Comparison of ENCODE assay signal across 24 mouse cellular contexts in the genomic region with DNA sequence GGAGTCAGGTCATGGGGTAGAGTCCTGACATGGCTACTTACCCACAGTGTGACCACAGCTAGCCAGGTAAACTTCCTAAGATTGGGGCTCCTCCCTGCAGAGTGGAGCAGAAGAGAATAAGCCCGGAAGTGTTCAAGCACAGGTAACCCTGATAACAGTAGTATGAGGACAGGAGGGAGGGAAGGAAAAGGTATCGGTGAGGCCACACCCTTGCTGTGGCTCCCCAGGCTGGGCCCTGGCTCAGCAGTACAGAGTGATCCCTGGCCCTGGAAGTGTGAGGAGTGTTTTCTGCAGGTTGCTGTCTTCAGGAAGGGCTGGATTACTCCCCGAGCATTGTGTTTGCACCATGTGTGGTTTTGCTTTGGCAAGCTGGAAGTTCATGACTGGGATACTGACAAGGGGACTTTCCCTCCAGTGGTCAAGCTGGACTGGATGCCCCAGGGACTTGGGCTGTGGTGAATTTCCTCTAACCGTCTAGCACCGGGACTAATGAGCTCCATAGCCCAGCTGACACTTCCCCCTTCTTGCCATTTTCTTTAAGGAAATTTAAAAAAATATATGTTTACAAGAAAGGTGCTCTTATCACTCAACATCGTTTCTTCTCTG.
DNase-seq lines count a peak whose midpoint lies in the region; ATAC-seq and TF ChIP-seq lines count a peak whose summit lies in the region.
"Had no signal": no experiment of that assay in that cellular context is flagged by ENCODE, and none has a peak within 500 bp of the region (broad histone marks: within the 10 kb centered on the region; RNA-seq: fewer than 3 reads in every experiment).

No protein-coding gene starts in this region.

- peaks cover 59% of the 10 kb centered on the region for H3K27me3 ChIP-seq in heart, embryonic 10.5 days (ENCODE audit: insufficient read depth, poor library complexity, severe bottlenecking)
- H3K27me3 ChIP-seq in heart, embryonic 11.5 days (ENCODE audit: control insufficient read depth, insufficient read depth, low read length), result peaks cover 50% of the 10 kb centered on the region
- no peaks in the 10 kb centered on the region for H3K27me3 ChIP-seq in intestine, postnatal 0 days (replicated peaks; ENCODE audit: control insufficient read depth, insufficient read depth, low read length)
- H3K27me3 ChIP-seq: embryonic facial prominence, embryonic 15.5 days; neural tube, embryonic 15.5 days had no signal

- TF ChIP-seq CTCF in intestine, postnatal 0 days (IDR thresholded peaks at IDR 0.05; ENCODE audit: low read depth), result no peak

- no peak overlapping the region for H3K9ac ChIP-seq in heart, embryonic 11.5 days (ENCODE audit: low read depth, low read length)
- 0 out of 2 replicates have a peak overlapping the region, but pooled peaks have one; percentile 0 for H3K9ac ChIP-seq in intestine, postnatal 0 days (ENCODE audit: low read depth, low read length)
- H3K9ac ChIP-seq: embryonic facial prominence, embryonic 15.5 days; neural tube, embryonic 15.5 days had no signal

- no peak overlapping the region for H3K4me2 ChIP-seq in heart, embryonic 11.5 days
- peak overlapping the region; percentile 38; the same call in 1 of the 2 replicates for H3K4me2 ChIP-seq in intestine, postnatal 0 days (replicated peaks; ENCODE audit: low read depth)
- H3K4me2 ChIP-seq: embryonic facial prominence, embryonic 15.5 days; liver, embryonic 11.5 days; midbrain, embryonic 11.5 days; neural tube, embryonic 15.5 days had no signal

- H3K4me3 ChIP-seq in heart, embryonic 10.5 days, result no peak overlapping the region
- H3K4me3 ChIP-seq in heart, embryonic 11.5 days (ENCODE audit: low read depth, low read length), result no peak overlapping the region
- no peak overlapping the region for H3K4me3 ChIP-seq in intestine, postnatal 0 days (ENCODE audit: low read depth, low read length)
- H3K4me3 ChIP-seq: embryonic facial prominence, embryonic 15.5 days; forebrain, embryonic 10.5 days; layer of hippocampus, adult 2 months; neural tube, embryonic 15.5 days had no signal

- H3K27ac ChIP-seq in heart, embryonic 10.5 days, result no peak overlapping the region
- no peak overlapping the region for H3K27ac ChIP-seq in heart, embryonic 11.5 days (ENCODE audit: low read depth, low read length)
- peak overlapping the region; percentile 84 for H3K27ac ChIP-seq in intestine, postnatal 0 days (ENCODE audit: low read depth, low read length)
- H3K27ac ChIP-seq: embryonic facial prominence, embryonic 15.5 days; forebrain, embryonic 10.5 days; kidney, postnatal 0 days; layer of hippocampus, adult 2 months; neural tube, embryonic 15.5 days had no signal

- H3K36me3 ChIP-seq in heart, embryonic 10.5 days, result no peaks in the 10 kb centered on the region
- H3K36me3 ChIP-seq in heart, embryonic 11.5 days (ENCODE audit: control insufficient read depth, insufficient read depth, low read length), result no peaks in the 10 kb centered on the region
- no peaks in the 10 kb centered on the region for H3K36me3 ChIP-seq in intestine, postnatal 0 days (ENCODE audit: control insufficient read depth, insufficient read depth)
- H3K36me3 ChIP-seq: embryonic facial prominence, embryonic 15.5 days; forebrain, embryonic 10.5 days; G1E; neural tube, embryonic 15.5 days had no signal

- WGBS in heart, embryonic 10.5 days, result 61% methylated on average over 6 of the region's 6 CpGs
- WGBS in heart, embryonic 11.5 days (ENCODE audit: insufficient replicate concordance), result 56% methylated on average over 6 of the region's 6 CpGs
- WGBS in intestine, postnatal 0 days, result 41% methylated on average over 6 of the region's 6 CpGs

- no peak for ATAC-seq in heart, embryonic 11.5 days (replicated peaks; ENCODE audit: insufficient number of reproducible peaks, low FRiP score, low TSS enrichment)
- peak; percentile 18; the same call in 1 of the 2 replicates for ATAC-seq in granulocyte monocyte progenitor cell, adult 5-6 weeks (replicated peaks; ENCODE audit: poor library complexity, severe bottlenecking)
- ATAC-seq in intestine, postnatal 0 days, result peak; percentile 89
- ATAC-seq: CD4-positive, CD25-positive, alpha-beta regulatory T cell, adult 4 months had no signal

- H3K4me1 ChIP-seq in heart, embryonic 10.5 days, result peaks cover 16% of the 10 kb centered on the region
- peaks cover 3% of the 10 kb centered on the region; the same call in 1 of the 2 replicates for H3K4me1 ChIP-seq in heart, embryonic 11.5 days (ENCODE audit: control insufficient read depth, insufficient read depth, low read length)
- peaks cover 22% of the 10 kb centered on the region for H3K4me1 ChIP-seq in intestine, postnatal 0 days (replicated peaks; ENCODE audit: control insufficient read depth, insufficient read depth, low read length)
- H3K4me1 ChIP-seq: embryonic facial prominence, embryonic 15.5 days; forebrain, embryonic 10.5 days; neural tube, embryonic 15.5 days had no signal

- H3K9me3 ChIP-seq in heart, embryonic 10.5 days, result no peaks in the 10 kb centered on the region
- no peaks in the 10 kb centered on the region for H3K9me3 ChIP-seq in heart, embryonic 11.5 days (replicated peaks; ENCODE audit: control insufficient read depth, low read length)
- H3K9me3 ChIP-seq in intestine, postnatal 0 days (ENCODE audit: control insufficient read depth), result no peaks in the 10 kb centered on the region
- H3K9me3 ChIP-seq: embryonic facial prominence, embryonic 15.5 days; forebrain, embryonic 10.5 days; G1E; neural tube, embryonic 15.5 days had no signal

- DNase-seq in heart, embryonic 10.5 days (ENCODE audit: low spot score), result peak; percentile 67
- DNase-seq in thymus, postnatal 10 days (ENCODE audit: low spot score in 2 of 2), result no peak
- no peak for DNase-seq in yolk sac, embryonic 10.5 days (ENCODE audit: low spot score)
- DNase-seq in urinary bladder, postnatal 4 days (ENCODE audit: low spot score in 2 of 2), result no peak
- DNase-seq: adrenal gland, adult 8-10 months; cerebellum, adult 11 months; cerebellum, postnatal 25 days; left cerebral cortex, postnatal 4 days; lung, adult 2 months; lung, postnatal 4 days; right cerebral cortex, postnatal 25 days; thymus, adult 18-20 months had no signal
